Mouse (Mus musculus): ENCODE results near the gene Vmn2r70. TPM values are rescaled to one million over a fixed set of nuclear protein-coding genes. Genes with fewer than 3 reads are reported as not detected.

Gene Vmn2r70
- total RNA-seq (2021) = not detected in 2 replicates
- long read RNA-seq, experiment 1 = 0 reads
- long read RNA-seq, experiment 2 = 0 reads

GRCm38 (mm10) chr7:85569092-85569491 is at the start of gene Vmn2r70:
TSS of gene Vmn2r70 (minus strand) at chr7:85569192.
- no peak for DNase-seq

GRCm38 (mm10) chr7:85562787-85563186 is 6.2 kb downstream of the Vmn2r70 start, which contains the start of gene Vmn2r71:
TSS of gene Vmn2r71 (plus strand) at chr7:85563087.
- no peak for DNase-seq

GRCm38 (mm10) chr7:85543118-85543517 is 25.9 kb downstream of the Vmn2r70 start:
- DNase-seq = no peak

GRCm38 (mm10) chr7:85542108-85542507 is 26.9 kb downstream of the Vmn2r70 start:
- no peak for DNase-seq

Other genes starting within 250 kb of the Vmn2r70 start
- gene Vmn2r69, start 153.3 kb downstream of the Vmn2r70 start, total RNA-seq (2021) = not detected in 2 replicates
- not detected in 2 replicates for gene Vmn2r71, start 6.1 kb downstream of the Vmn2r70 start, total RNA-seq (2021)
- not detected in 2 replicates for gene Vmn2r72, start 185.9 kb upstream of the Vmn2r70 start, total RNA-seq (2021)